Mouse (Mus musculus) retina, postnatal 7 days (tissue): ENCODE results near the gene Rps27.

Source experiments
- DNase-seq: peaks from one replicate; pipeline ENCODE4 v3.0.0-alpha.2; 2012; ENCODE audit warnings: low read depth, low spot score

The Rps27 gene

DNA sequence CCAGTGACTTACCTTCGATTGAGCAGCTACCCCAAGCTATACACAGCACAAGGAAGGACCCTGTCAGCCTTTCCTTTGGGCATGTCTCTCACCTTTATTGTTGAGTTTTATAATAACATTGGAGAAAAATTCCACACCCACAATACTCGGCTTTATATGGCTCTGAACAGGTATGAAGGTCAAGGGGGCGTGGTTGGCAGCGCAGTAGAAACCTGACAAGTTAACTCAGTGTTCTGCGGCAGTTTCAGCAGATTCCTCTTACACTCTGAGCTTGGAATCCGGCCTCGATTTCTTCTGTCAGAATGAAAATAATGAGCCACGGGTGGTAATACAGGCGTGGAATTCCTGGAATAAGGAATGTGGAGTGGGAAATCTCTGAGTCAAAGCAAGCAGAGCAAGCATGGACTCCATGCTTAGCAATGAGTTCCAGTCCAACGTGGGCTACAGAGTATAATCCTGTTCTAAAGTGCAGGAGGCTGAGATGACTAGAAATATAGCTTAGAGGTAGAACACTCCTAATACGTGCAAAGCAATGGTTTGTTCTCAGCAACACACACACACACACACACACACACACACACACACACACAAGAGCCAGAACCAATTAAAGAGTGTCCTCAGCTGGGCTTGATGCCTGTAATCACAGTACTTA is 22.5 kb downstream of the Rps27 start:
- no peak for DNase-seq

GRCm38 (mm10) chr3:90183581-90183980 is 29.9 kb downstream of the Rps27 start:
- no peak for DNase-seq

- DNase-seq, result no peak
Observed at GRCm38 (mm10) chr3:90179566-90179965, 33.9 kb downstream of the Rps27 start.
